Mouse (Mus musculus) kidney, adult 8-10 months (tissue): ENCODE results near the gene Olfr1039.
"Not testable (repeated sequence)": the region's sequence is repeated elsewhere in the genome, so short reads cannot be mapped to it uniquely, and the experiment has no call there.

Experiments used
- DNase-seq, 2 experiments: peaks; one replicate each; pipeline ENCODE4 v3.0.0; 2022

Gene Olfr1039

GRCm38 (mm10) chr2:86135828-86136227, at the start of gene Olfr1039:
Gene Olfr1039 (minus strand): TSS chr2:86135928.
- no peak for DNase-seq

DNA sequence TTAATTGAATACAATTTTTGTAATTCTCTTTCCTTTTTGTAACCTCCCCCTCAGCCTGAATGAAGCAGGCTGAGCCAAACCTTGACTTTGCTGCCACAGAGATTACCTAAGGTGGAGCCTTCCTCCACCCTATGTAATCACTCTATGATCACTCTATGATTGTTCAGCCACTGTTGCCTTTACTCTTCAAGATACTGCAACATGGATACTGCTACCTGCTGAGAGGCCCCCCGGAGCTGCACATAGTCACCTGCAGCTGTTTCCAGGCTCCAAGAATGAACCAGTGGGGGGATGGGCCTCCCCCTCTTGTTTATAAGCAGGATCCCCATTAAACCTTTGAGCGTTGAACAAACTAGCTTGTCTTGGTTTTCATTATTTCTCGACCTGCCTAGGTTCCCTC, 44.2 kb upstream of the Olfr1039 start:
- DNase-seq = no peak

DNA sequence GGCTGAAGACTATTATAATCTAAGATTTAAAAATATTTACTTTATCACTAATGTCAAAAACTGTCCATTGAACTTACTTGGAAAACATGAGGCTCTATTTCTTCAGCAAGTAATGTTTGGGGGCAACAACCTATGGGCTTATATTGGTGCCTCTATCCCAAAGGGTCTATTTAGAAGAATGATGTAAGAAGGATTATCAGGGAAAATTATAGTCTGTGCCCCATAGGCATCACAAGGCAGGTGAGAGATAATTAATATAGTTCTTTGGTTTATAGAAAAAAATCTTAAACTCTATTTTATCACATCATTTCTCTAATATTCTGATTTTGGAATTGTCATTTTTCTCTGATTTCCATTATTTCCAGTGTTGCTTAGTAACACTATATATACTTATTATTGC, 42.0 kb upstream of the Olfr1039 start, which contains the start of gene Olfr1044:
TSS of gene Olfr1044 (minus strand) at position 101 of the 400 bp plus-strand sequence.
- DNase-seq = no peak

DNA sequence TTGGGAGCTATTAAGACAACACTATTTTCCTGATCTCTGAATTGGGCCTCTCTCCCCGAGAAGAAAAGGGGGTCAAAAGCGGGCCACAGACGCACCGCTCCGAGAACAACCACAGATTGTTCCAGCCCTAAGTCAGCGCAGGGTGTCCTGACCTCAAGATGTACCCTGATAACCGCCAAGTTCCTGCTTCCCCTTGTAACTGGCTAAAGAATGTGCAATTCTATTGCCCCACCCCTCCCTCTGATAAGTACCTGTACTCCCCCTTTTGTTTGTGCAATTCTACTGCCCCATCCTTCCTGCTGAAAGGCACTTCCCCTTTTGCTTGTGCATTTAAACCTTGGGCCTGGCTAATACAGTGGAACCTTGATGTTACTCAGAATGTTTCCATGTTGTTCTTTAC, 39.7 kb upstream of the Olfr1039 start:
- not testable (repeated sequence) for DNase-seq

- no peak for DNase-seq
Measured at GRCm38 (mm10) chr2:86167422-86167821, 31.7 kb upstream of the Olfr1039 start, which contains the start of gene Olfr1043. Gene Olfr1043 (minus strand): TSS chr2:86167522.

DNA sequence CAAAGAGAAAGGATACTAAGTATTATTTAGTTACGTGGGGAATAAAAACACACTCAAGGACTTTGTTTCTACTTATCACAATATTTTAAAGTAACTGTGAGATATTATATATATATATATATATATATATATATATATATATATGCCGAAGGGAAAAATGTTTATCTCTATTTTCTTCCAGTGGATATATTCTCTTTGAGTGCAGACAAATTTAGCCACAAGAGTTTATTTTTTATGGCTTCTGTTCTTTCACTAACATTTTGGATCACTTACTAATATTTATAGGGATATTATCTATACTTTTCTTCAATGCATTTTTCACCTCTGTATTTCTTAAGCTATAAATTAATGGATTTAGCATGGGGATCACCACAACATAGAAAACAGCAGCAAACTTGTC, 26.0 kb upstream of the Olfr1039 start, which contains the start of gene Olfr1042:
TSS of gene Olfr1042 (minus strand) at position 101 of the 400 bp plus-strand sequence.
- DNase-seq = no peak

GRCm38 (mm10) chr2:86146632-86147031, 10.9 kb upstream of the Olfr1039 start, which contains the start of gene Olfr1040:
Gene Olfr1040 (minus strand): TSS chr2:86146732.
- no peak for DNase-seq

- DNase-seq = no peak
Measured at GRCm38 (mm10) chr2:86087285-86087684, 48.4 kb downstream of the Olfr1039 start, which contains the start of gene Olfr1037. Gene Olfr1037 (minus strand): TSS chr2:86087385.

GRCm38 (mm10) chr2:86080478-86080877, 55.2 kb downstream of the Olfr1039 start:
- DNase-seq = not testable (repeated sequence)
